Mouse (Mus musculus) stomach, postnatal 0 days (tissue): ENCODE data around the gene Zfp46. TPM values are rescaled to one million over a fixed set of nuclear protein-coding genes. Genes with fewer than 3 reads are reported as not detected.
A peak's percentile ranks its signal among the peaks of the same experiment; 100 is the strongest.

Experiments
- ATAC-seq: fragments of 200-750 bp; cut with Nextera tagmentation; 2 replicates; pipeline ENCODE4 v1.8.0; 2017; ENCODE audit not compliant: low FRiP score, low TSS enrichment
- DNase-seq: peaks from one replicate; pipeline ENCODE4 v3.0.0-alpha.2; 2016; ENCODE audit warnings: low spot score
- H3K27ac ChIP-seq: fragments of 300-500 bp; sonication (generic); replicated peaks from 2 replicates; pipeline ENCODE4 v1.5.1; 2014; ENCODE audit warnings: mild to moderate bottlenecking, control low read depth
- H3K27me3 ChIP-seq: fragments of 300-500 bp; sonication (generic); 2 replicates; pipeline ENCODE4 v1.6.1; 2014; ENCODE audit warnings: low read length; ENCODE audit not compliant: control insufficient read depth, insufficient read depth
- H3K36me3 ChIP-seq: fragments of 300-500 bp; sonication (generic); 2 replicates; pipeline ENCODE4 v1.6.1; 2014; ENCODE audit warnings: low read length, mixed read lengths; ENCODE audit not compliant: control insufficient read depth, insufficient read depth
- H3K4me1 ChIP-seq: fragments of 300-500 bp; sonication (generic); replicated peaks from 2 replicates; pipeline ENCODE4 v1.6.1; 2014; ENCODE audit warnings: antibody characterized with exemption; ENCODE audit not compliant: control insufficient read depth, insufficient read depth
- H3K4me2 ChIP-seq: fragments of 300-500 bp; sonication (generic); replicated peaks from 2 replicates; pipeline ENCODE4 v1.6.1; 2014; ENCODE audit warnings: low read depth, mild to moderate bottlenecking, control low read depth, moderate library complexity
- H3K4me3 ChIP-seq: fragments of 300-500 bp; sonication (generic); 2 replicates; pipeline ENCODE4 v1.5.1; 2014; ENCODE audit warnings: low read depth, low read length, control low read depth
- H3K9ac ChIP-seq: fragments of 300-500 bp; sonication (generic); 2 replicates; pipeline ENCODE4 v1.6.1; 2014; ENCODE audit warnings: mild to moderate bottlenecking, low read length, control low read depth, mixed read lengths
- H3K9me3 ChIP-seq: fragments of 300-500 bp; sonication (generic); 2 replicates; pipeline ENCODE4 v1.6.1; 2016; ENCODE audit warnings: low read length; ENCODE audit not compliant: control insufficient read depth
- CTCF ChIP-seq: IDR thresholded peaks from 2 replicates; pipeline ENCODE4 v1.5.1; 2016; ENCODE audit warnings: antibody characterized with exemption, low read depth, mild to moderate bottlenecking, moderate library complexity
- EP300 ChIP-seq: optimal IDR thresholded peaks from 2 replicates; pipeline ENCODE3; 2016; ENCODE audit warnings: antibody characterized with exemption
- WGBS: fragments of 180-500 bp; shearing (Covaris S2); extraction: QIAGEN DNeasy Blood & Tissue Kit; methylation state at CpG from one replicate; pipeline ENCODE4 v1.1.7; 2014; 5-methylcytosine and 5-hydroxymethylcytosine counted together
- polyA plus RNA-seq: library from polyadenylated mRNA; unstranded; fragments of >200 nt; fragmentation: Nextera tagmentation; extraction: Ambion mirVana; gene quantifications from 2 replicates; pipeline ENCODE4 v1.2.1, GENCODE M21; 2015

Gene Zfp46
- polyA plus RNA-seq, 1 experiment from 2014 or later = 8.8 TPM

- DNase-seq = no peak
- ATAC-seq = no peak
- H3K36me3 ChIP-seq = peaks cover 7% of the 10 kb centered on the region
Measured at GRCm38 (mm10) chr4:136324226-136324625, 39.7 kb downstream of the Zfp46 start.

GRCm38 (mm10) chr4:136327238-136327637 lies 42.8 kb downstream of the Zfp46 start:
- TF ChIP-seq CTCF (no peak), EP300 (no peak)
- no peak overlapping the region for H3K4me3 ChIP-seq
- no peak for ATAC-seq
- H3K36me3 ChIP-seq = peaks cover 9% of the 10 kb centered on the region; the same call in 1 of the 2 replicates
- DNase-seq = no peak
- no peaks in the 10 kb centered on the region for H3K4me1 ChIP-seq
- no peak overlapping the region for H3K9ac ChIP-seq
- H3K27ac ChIP-seq = no peak overlapping the region
- no peaks in the 10 kb centered on the region for H3K27me3 ChIP-seq
- 64% methylated on average over 5 of the region's 5 CpGs for WGBS
- H3K4me2 ChIP-seq = no peak overlapping the region
- no peaks in the 10 kb centered on the region for H3K9me3 ChIP-seq

More at GRCm38 (mm10) chr4:136324226-136324625, 39.7 kb downstream of the Zfp46 start:
- no peak overlapping the region for H3K9ac ChIP-seq
- no peaks in the 10 kb centered on the region for H3K27me3 ChIP-seq
- H3K4me2 ChIP-seq = no peak overlapping the region
- WGBS = 45% methylated on average over 2 of the region's 2 CpGs
- TF ChIP-seq CTCF (peak; percentile 68), EP300 (no peak)
- H3K4me1 ChIP-seq = no peaks in the 10 kb centered on the region
- no peaks in the 10 kb centered on the region for H3K9me3 ChIP-seq
- no peak overlapping the region for H3K27ac ChIP-seq
- no peak overlapping the region for H3K4me3 ChIP-seq

GRCm38 (mm10) chr4:136328115-136328514 lies 43.6 kb downstream of the Zfp46 start:
- Histone ChIP-seq H3K4me1 (no peaks in the 10 kb centered on the region), H3K4me3 (no peak overlapping the region), H3K9ac (no peak overlapping the region), H3K27ac (no peak overlapping the region), H3K9me3 (no peaks in the 10 kb centered on the region), H3K4me2 (no peak overlapping the region), H3K27me3 (no peaks in the 10 kb centered on the region), H3K36me3 (peaks cover 9% of the 10 kb centered on the region; the same call in 1 of the 2 replicates)
- DNase-seq (no peak), ATAC-seq (no peak)
- no peak for TF ChIP-seq EP300
- peak; percentile 50 for TF ChIP-seq CTCF

GRCm38 (mm10) chr4:136331709-136332108 lies 47.2 kb downstream of the Zfp46 start:
- Histone ChIP-seq H3K4me2 (no peak overlapping the region), H3K36me3 (peaks cover 9% of the 10 kb centered on the region; the same call in 1 of the 2 replicates), H3K27ac (no peak overlapping the region), H3K4me1 (no peaks in the 10 kb centered on the region), H3K27me3 (no peaks in the 10 kb centered on the region), H3K9me3 (no peaks in the 10 kb centered on the region), H3K4me3 (no peak overlapping the region), H3K9ac (no peak overlapping the region)
- no peak for DNase-seq
- no peak for TF ChIP-seq EP300
- 90% methylated on average over 3 of the region's 3 CpGs for WGBS
- no peak for ATAC-seq

- TF ChIP-seq EP300 (no peak), CTCF (no peak)
- 62% methylated on average over 3 of the region's 3 CpGs for WGBS
- Histone ChIP-seq H3K9ac (no peak overlapping the region), H3K4me2 (no peak overlapping the region), H3K27me3 (no peaks in the 10 kb centered on the region), H3K36me3 (peaks cover 9% of the 10 kb centered on the region; the same call in 1 of the 2 replicates), H3K4me1 (no peaks in the 10 kb centered on the region), H3K9me3 (no peaks in the 10 kb centered on the region), H3K4me3 (no peak overlapping the region), H3K27ac (no peak overlapping the region)
- ATAC-seq = no peak
- DNase-seq = no peak
Measured at GRCm38 (mm10) chr4:136333191-136333590, 48.7 kb downstream of the Zfp46 start.

GRCm38 (mm10) chr4:136335065-136335464 lies 50.6 kb downstream of the Zfp46 start:
- no peak overlapping the region for H3K9ac ChIP-seq
- no peak overlapping the region for H3K4me2 ChIP-seq
- no peaks in the 10 kb centered on the region for H3K27me3 ChIP-seq
- WGBS = 36% methylated on average over 2 of the region's 2 CpGs
- DNase-seq (no peak), ATAC-seq (no peak)
- no peaks in the 10 kb centered on the region for H3K9me3 ChIP-seq
- no peaks in the 10 kb centered on the region for H3K4me1 ChIP-seq
- H3K27ac ChIP-seq = no peak overlapping the region
- peaks cover 9% of the 10 kb centered on the region; the same call in 1 of the 2 replicates for H3K36me3 ChIP-seq
- TF ChIP-seq EP300 = no peak
- no peak for TF ChIP-seq CTCF
- H3K4me3 ChIP-seq = no peak overlapping the region
